Mouse (Mus musculus): Measurements from ENCODE around the gene Hdgfl3. TPM values are rescaled to one million over a fixed set of nuclear protein-coding genes. Genes with fewer than 3 reads are reported as not detected.
A peak's percentile ranks its signal among the peaks of the same experiment; 100 is the strongest.

Hdgfl3 gene
- polyA plus RNA-seq, 1 experiment from 2014 or later, result 6.3 TPM

GRCm38 (mm10) chr7:81954208-81954846, 20.1 kb upstream of the Hdgfl3 start:
- ATAC-seq, result no peak
- H3K9ac ChIP-seq (ENCODE audit: low read depth, low read length), result no peak overlapping the region
- H3K4me2 ChIP-seq (ENCODE audit: low read depth, low read length), result no peak overlapping the region
- no peaks in the 10 kb centered on the region for H3K4me1 ChIP-seq (ENCODE audit: control insufficient read depth, insufficient read depth, low read length)
- H3K4me3 ChIP-seq (ENCODE audit: low read length), result no peak overlapping the region
- H3K9me3 ChIP-seq (ENCODE audit: control insufficient read depth, low read length), result no peaks in the 10 kb centered on the region
- no peaks in the 10 kb centered on the region for H3K36me3 ChIP-seq (ENCODE audit: control insufficient read depth, insufficient read depth, low read length)
- H3K27me3 ChIP-seq (replicated peaks; ENCODE audit: control insufficient read depth, insufficient read depth, low read length), result no peaks in the 10 kb centered on the region
- no peak overlapping the region for H3K27ac ChIP-seq (ENCODE audit: low read length)

GRCm38 (mm10) chr7:81950499-81950898, 16.2 kb upstream of the Hdgfl3 start:
- Histone ChIP-seq H3K4me3 (ENCODE audit: low read length) (no peak overlapping the region), H3K9ac (ENCODE audit: low read depth, low read length) (no peak overlapping the region), H3K27ac (ENCODE audit: low read length) (no peak overlapping the region), H3K27me3 (replicated peaks; ENCODE audit: control insufficient read depth, insufficient read depth, low read length) (no peaks in the 10 kb centered on the region), H3K36me3 (ENCODE audit: control insufficient read depth, insufficient read depth, low read length) (no peaks in the 10 kb centered on the region), H3K9me3 (ENCODE audit: control insufficient read depth, low read length) (no peaks in the 10 kb centered on the region), H3K4me1 (ENCODE audit: control insufficient read depth, insufficient read depth, low read length) (no peaks in the 10 kb centered on the region), H3K4me2 (ENCODE audit: low read depth, low read length) (no peak overlapping the region)
- no peak for ATAC-seq
- 74% methylated on average over 2 of the region's 2 CpGs for WGBS

- WGBS, result 19% methylated on average over 4 of the region's 4 CpGs
- no peak overlapping the region for H3K27ac ChIP-seq (ENCODE audit: low read length)
- no peaks in the 10 kb centered on the region for H3K4me1 ChIP-seq (ENCODE audit: control insufficient read depth, insufficient read depth, low read length)
- no peak overlapping the region for H3K4me2 ChIP-seq (ENCODE audit: low read depth, low read length)
- no peak for ATAC-seq
- H3K36me3 ChIP-seq (ENCODE audit: control insufficient read depth, insufficient read depth, low read length), result no peaks in the 10 kb centered on the region
- no peaks in the 10 kb centered on the region for H3K9me3 ChIP-seq (ENCODE audit: control insufficient read depth, low read length)
- H3K9ac ChIP-seq (ENCODE audit: low read depth, low read length), result no peak overlapping the region
- no peak overlapping the region for H3K4me3 ChIP-seq (ENCODE audit: low read length)
- H3K27me3 ChIP-seq (replicated peaks; ENCODE audit: control insufficient read depth, insufficient read depth, low read length), result no peaks in the 10 kb centered on the region
Observed at GRCm38 (mm10) chr7:81945398-81945797, 11.1 kb upstream of the Hdgfl3 start.

GRCm38 (mm10) chr7:81934806-81935205, 533 bp upstream of the Hdgfl3 start:
- Histone ChIP-seq H3K4me1 (ENCODE audit: control insufficient read depth, insufficient read depth, low read length) (0 out of 2 replicates have a peak, but pooled peaks cover 2% of the 10 kb centered on the region), H3K4me3 (ENCODE audit: low read length) (peak overlapping the region; percentile 53), H3K36me3 (ENCODE audit: control insufficient read depth, insufficient read depth, low read length) (no peaks in the 10 kb centered on the region), H3K9me3 (ENCODE audit: control insufficient read depth, low read length) (no peaks in the 10 kb centered on the region), H3K27ac (ENCODE audit: low read length) (no peak overlapping the region), H3K4me2 (ENCODE audit: low read depth, low read length) (peak overlapping the region; percentile 85), H3K27me3 (replicated peaks; ENCODE audit: control insufficient read depth, insufficient read depth, low read length) (peaks cover 16% of the 10 kb centered on the region; the same call in 1 of the 2 replicates), H3K9ac (ENCODE audit: low read depth, low read length) (peak overlapping the region; percentile 81)
- 12% methylated on average over 5 of the region's 5 CpGs for WGBS
- no peak for ATAC-seq

- Histone ChIP-seq H3K36me3 (ENCODE audit: control insufficient read depth, insufficient read depth, low read length) (no peaks in the 10 kb centered on the region), H3K27me3 (replicated peaks; ENCODE audit: control insufficient read depth, insufficient read depth, low read length) (peaks cover 16% of the 10 kb centered on the region; the same call in 1 of the 2 replicates), H3K4me1 (ENCODE audit: control insufficient read depth, insufficient read depth, low read length) (0 out of 2 replicates have a peak, but pooled peaks cover 2% of the 10 kb centered on the region), H3K4me3 (ENCODE audit: low read length) (peak overlapping the region; percentile 53), H3K4me2 (ENCODE audit: low read depth, low read length) (peak overlapping the region; percentile 85), H3K27ac (ENCODE audit: low read length) (peak overlapping the region; percentile 79), H3K9ac (ENCODE audit: low read depth, low read length) (peak overlapping the region; percentile 81), H3K9me3 (ENCODE audit: control insufficient read depth, low read length) (no peaks in the 10 kb centered on the region)
- peak; percentile 84 for ATAC-seq
- under 1% methylated on average over 94 of the region's 103 CpGs for WGBS
Observed at GRCm38 (mm10) chr7:81933601-81934266, 539 bp downstream of the Hdgfl3 start.

GRCm38 (mm10) chr7:81933061-81933600, 1.1 kb downstream of the Hdgfl3 start:
- Histone ChIP-seq H3K27me3 (replicated peaks; ENCODE audit: control insufficient read depth, insufficient read depth, low read length) (peaks cover 16% of the 10 kb centered on the region; the same call in 1 of the 2 replicates), H3K9me3 (ENCODE audit: control insufficient read depth, low read length) (no peaks in the 10 kb centered on the region), H3K36me3 (ENCODE audit: control insufficient read depth, insufficient read depth, low read length) (no peaks in the 10 kb centered on the region), H3K4me3 (ENCODE audit: low read length) (peak overlapping the region; percentile 53), H3K4me1 (ENCODE audit: control insufficient read depth, insufficient read depth, low read length) (0 out of 2 replicates have a peak, but pooled peaks cover 2% of the 10 kb centered on the region), H3K4me2 (ENCODE audit: low read depth, low read length) (peak overlapping the region; percentile 85), H3K9ac (ENCODE audit: low read depth, low read length) (peak overlapping the region; percentile 81), H3K27ac (ENCODE audit: low read length) (peak overlapping the region; percentile 79)
- ATAC-seq, result peak; percentile 24
- WGBS, result 6% methylated on average over 23 of the region's 23 CpGs

GRCm38 (mm10) chr7:81932521-81933045, 1.7 kb downstream of the Hdgfl3 start:
- Histone ChIP-seq H3K27me3 (replicated peaks; ENCODE audit: control insufficient read depth, insufficient read depth, low read length) (peaks cover 16% of the 10 kb centered on the region; the same call in 1 of the 2 replicates), H3K9me3 (ENCODE audit: control insufficient read depth, low read length) (no peaks in the 10 kb centered on the region), H3K4me3 (ENCODE audit: low read length) (peak overlapping the region; percentile 53), H3K27ac (ENCODE audit: low read length) (no peak overlapping the region), H3K4me2 (ENCODE audit: low read depth, low read length) (peak overlapping the region; percentile 85), H3K36me3 (ENCODE audit: control insufficient read depth, insufficient read depth, low read length) (no peaks in the 10 kb centered on the region), H3K9ac (ENCODE audit: low read depth, low read length) (peak overlapping the region; percentile 81; the same call in 1 of the 2 replicates), H3K4me1 (ENCODE audit: control insufficient read depth, insufficient read depth, low read length) (0 out of 2 replicates have a peak, but pooled peaks cover 2% of the 10 kb centered on the region)
- WGBS, result 37% methylated on average over 5 of the region's 5 CpGs
- no peak for ATAC-seq

- no peaks in the 10 kb centered on the region for H3K36me3 ChIP-seq (ENCODE audit: control insufficient read depth, insufficient read depth, low read length)
- H3K27ac ChIP-seq (ENCODE audit: low read length), result no peak overlapping the region
- H3K4me1 ChIP-seq (ENCODE audit: control insufficient read depth, insufficient read depth, low read length), result 0 out of 2 replicates have a peak, but pooled peaks cover 2% of the 10 kb centered on the region
- H3K27me3 ChIP-seq (replicated peaks; ENCODE audit: control insufficient read depth, insufficient read depth, low read length), result no peaks in the 10 kb centered on the region; the same call in 1 of the 2 replicates
- H3K9ac ChIP-seq (ENCODE audit: low read depth, low read length), result no peak overlapping the region
- ATAC-seq, result no peak
- no peaks in the 10 kb centered on the region for H3K9me3 ChIP-seq (ENCODE audit: control insufficient read depth, low read length)
- H3K4me2 ChIP-seq (ENCODE audit: low read depth, low read length), result no peak overlapping the region
- H3K4me3 ChIP-seq (ENCODE audit: low read length), result no peak overlapping the region
- 78% methylated on average over 7 of the region's 7 CpGs for WGBS
Observed at GRCm38 (mm10) chr7:81928998-81929397, 5.3 kb downstream of the Hdgfl3 start.

GRCm38 (mm10) chr7:81921379-81921952, 12.8 kb downstream of the Hdgfl3 start:
- no peaks in the 10 kb centered on the region for H3K4me1 ChIP-seq (ENCODE audit: control insufficient read depth, insufficient read depth, low read length)
- no peak for ATAC-seq
- WGBS, result 44% methylated on average over 1 of the region's 1 CpGs
- no peak overlapping the region for H3K27ac ChIP-seq (ENCODE audit: low read length)
- no peaks in the 10 kb centered on the region for H3K27me3 ChIP-seq (replicated peaks; ENCODE audit: control insufficient read depth, insufficient read depth, low read length)
- H3K4me3 ChIP-seq (ENCODE audit: low read length), result no peak overlapping the region
- no peak overlapping the region for H3K4me2 ChIP-seq (ENCODE audit: low read depth, low read length)
- no peaks in the 10 kb centered on the region for H3K36me3 ChIP-seq (ENCODE audit: control insufficient read depth, insufficient read depth, low read length)
- H3K9me3 ChIP-seq (ENCODE audit: control insufficient read depth, low read length), result no peaks in the 10 kb centered on the region
- no peak overlapping the region for H3K9ac ChIP-seq (ENCODE audit: low read depth, low read length)

All from intestine, embryonic 16.5 days (tissue).